Comparison of ENCODE assay signal across 19 mouse cellular contexts in genomic region chr19:30691258-30691657, GRCm38 (mm10).
DNase-seq lines count a peak whose midpoint lies in the region; ATAC-seq and TF ChIP-seq lines count a peak whose summit lies in the region.
"Had no signal": no experiment of that assay in that cellular context is flagged by ENCODE, and none has a peak within 500 bp of the region (broad histone marks: within the 10 kb centered on the region; RNA-seq: fewer than 3 reads in every experiment).

No protein-coding gene starts in this region.

- WGBS in forebrain, embryonic 13.5 days, result 99% methylated on average over 2 of the region's 2 CpGs
- WGBS in forebrain, postnatal 0 days, result 97% methylated on average over 2 of the region's 2 CpGs
- 93% methylated on average over 2 of the region's 2 CpGs for WGBS in midbrain, embryonic 11.5 days
- WGBS in midbrain, postnatal 0 days, result 100% methylated on average over 2 of the region's 2 CpGs

- H3K4me2 ChIP-seq in forebrain, embryonic 13.5 days, result no peak overlapping the region
- no peak overlapping the region for H3K4me2 ChIP-seq in forebrain, postnatal 0 days (ENCODE audit: low read depth)
- no peak overlapping the region for H3K4me2 ChIP-seq in midbrain, embryonic 11.5 days
- H3K4me2 ChIP-seq in midbrain, postnatal 0 days (ENCODE audit: low read depth, low read length, poor library complexity, severe bottlenecking), result no peak overlapping the region
- H3K4me2 ChIP-seq: embryonic facial prominence, embryonic 12.5 days had no signal

- no peak for DNase-seq in forebrain, postnatal 0 days
- peak; percentile 26 for DNase-seq in midbrain, embryonic 11.5 days (ENCODE audit: low spot score, missing footprints)
- DNase-seq in midbrain, postnatal 0 days (ENCODE audit: low spot score), result no peak
- DNase-seq in yolk sac, embryonic 10.5 days (ENCODE audit: low spot score), result peak; percentile 10
- DNase-seq in left cerebral cortex, postnatal 36 days (ENCODE audit: low spot score in 2 of 2), result no peak
- DNase-seq: adrenal gland, adult 8-10 months; adrenal gland, postnatal 14 days; adrenal gland, postnatal 36 days; B cell, adult 2 months; cerebellum, adult 11-12 months; cerebellum, adult 2 months; cerebellum, adult 9-10 months; cerebellum, postnatal 10 days; cerebellum, postnatal 25 days had no signal

- H3K36me3 ChIP-seq in forebrain, embryonic 13.5 days (ENCODE audit: poor library complexity, severe bottlenecking), result no peaks in the 10 kb centered on the region
- H3K36me3 ChIP-seq in forebrain, postnatal 0 days (ENCODE audit: insufficient read depth), result no peaks in the 10 kb centered on the region
- no peaks in the 10 kb centered on the region for H3K36me3 ChIP-seq in midbrain, embryonic 11.5 days (ENCODE audit: control insufficient read depth, insufficient read depth, low read length)
- H3K36me3 ChIP-seq in midbrain, postnatal 0 days (ENCODE audit: insufficient read depth, low read length), result no peaks in the 10 kb centered on the region
- H3K36me3 ChIP-seq: embryonic facial prominence, embryonic 10.5 days; embryonic facial prominence, embryonic 12.5 days had no signal

- no peak for TF ChIP-seq CTCF in forebrain, postnatal 0 days (IDR thresholded peaks at IDR 0.05; ENCODE audit: low read depth)
- no peak for TF ChIP-seq CTCF in midbrain, postnatal 0 days (IDR thresholded peaks at IDR 0.05)

- no peaks in the 10 kb centered on the region for H3K27me3 ChIP-seq in forebrain, embryonic 13.5 days
- H3K27me3 ChIP-seq in forebrain, postnatal 0 days (ENCODE audit: insufficient read depth, low read length), result no peaks in the 10 kb centered on the region
- no peaks in the 10 kb centered on the region for H3K27me3 ChIP-seq in midbrain, embryonic 11.5 days (ENCODE audit: control insufficient read depth, insufficient read depth, low read length)
- H3K27me3 ChIP-seq in midbrain, postnatal 0 days (ENCODE audit: insufficient read depth, low read length), result no peaks in the 10 kb centered on the region
- H3K27me3 ChIP-seq: embryonic facial prominence, embryonic 12.5 days had no signal

- H3K4me3 ChIP-seq in forebrain, embryonic 13.5 days, result no peak overlapping the region
- H3K4me3 ChIP-seq in forebrain, postnatal 0 days (ENCODE audit: low read depth, low read length), result no peak overlapping the region
- H3K4me3 ChIP-seq in midbrain, embryonic 11.5 days (ENCODE audit: low read depth, low read length), result no peak overlapping the region
- H3K4me3 ChIP-seq in midbrain, postnatal 0 days (ENCODE audit: low read depth, low read length), result no peak overlapping the region
- H3K4me3 ChIP-seq: embryonic facial prominence, embryonic 10.5 days; embryonic facial prominence, embryonic 12.5 days had no signal

- ATAC-seq in forebrain, embryonic 13.5 days, result peak; percentile 24; the same call in 1 of the 2 replicates
- ATAC-seq in forebrain, postnatal 0 days, result no peak
- no peak for ATAC-seq in midbrain, embryonic 11.5 days (ENCODE audit: low FRiP score)
- no peak for ATAC-seq in midbrain, postnatal 0 days (ENCODE audit: low FRiP score)
- ATAC-seq: activated CD4-positive, CD25-positive, alpha-beta regulatory T cell, adult 4 months; forebrain, embryonic 16.5 days had no signal

- H3K4me1 ChIP-seq in forebrain, embryonic 13.5 days, result 0 out of 2 replicates have a peak, but pooled peaks cover 5% of the 10 kb centered on the region
- H3K4me1 ChIP-seq in forebrain, postnatal 0 days (ENCODE audit: insufficient read depth), result no peaks in the 10 kb centered on the region
- no peaks in the 10 kb centered on the region for H3K4me1 ChIP-seq in midbrain, embryonic 11.5 days (ENCODE audit: control insufficient read depth, insufficient read depth, low read length)
- H3K4me1 ChIP-seq in midbrain, postnatal 0 days (ENCODE audit: insufficient read depth, low read length), result no peaks in the 10 kb centered on the region
- H3K4me1 ChIP-seq: embryonic facial prominence, embryonic 10.5 days; embryonic facial prominence, embryonic 12.5 days had no signal

- no peak overlapping the region for H3K27ac ChIP-seq in forebrain, embryonic 13.5 days
- no peak overlapping the region for H3K27ac ChIP-seq in forebrain, postnatal 0 days (ENCODE audit: low read depth, low read length)
- no peak overlapping the region for H3K27ac ChIP-seq in midbrain, embryonic 11.5 days (ENCODE audit: low read depth, low read length)
- H3K27ac ChIP-seq in midbrain, postnatal 0 days (ENCODE audit: low read depth, low read length), result no peak overlapping the region
- H3K27ac ChIP-seq: embryonic facial prominence, embryonic 10.5 days; embryonic facial prominence, embryonic 12.5 days had no signal

- no peak overlapping the region for H3K9ac ChIP-seq in forebrain, embryonic 13.5 days
- no peak overlapping the region for H3K9ac ChIP-seq in forebrain, postnatal 0 days
- H3K9ac ChIP-seq in midbrain, embryonic 11.5 days (ENCODE audit: low read length), result no peak overlapping the region
- H3K9ac ChIP-seq in midbrain, postnatal 0 days (replicated peaks; ENCODE audit: low read length, poor library complexity, severe bottlenecking), result no peak overlapping the region
- H3K9ac ChIP-seq: embryonic facial prominence, embryonic 12.5 days had no signal

- H3K9me3 ChIP-seq in forebrain, embryonic 13.5 days (replicated peaks), result no peaks in the 10 kb centered on the region
- no peaks in the 10 kb centered on the region for H3K9me3 ChIP-seq in forebrain, postnatal 0 days (ENCODE audit: low read length)
- no peaks in the 10 kb centered on the region for H3K9me3 ChIP-seq in midbrain, embryonic 11.5 days (ENCODE audit: control insufficient read depth, low read length)
- no peaks in the 10 kb centered on the region for H3K9me3 ChIP-seq in midbrain, postnatal 0 days (ENCODE audit: low read length)
- H3K9me3 ChIP-seq: embryonic facial prominence, embryonic 10.5 days; embryonic facial prominence, embryonic 12.5 days had no signal

- intact Hi-C loops in left cerebral cortex, postnatal 36 days (cut with DNase I), result no loop called here

Comparison
In these comparisons a context has a peak if more than half of its experiments do, and no peak if none do; other contexts are left out.
1. DNase-seq: peak in midbrain, embryonic 11.5 days (single experiment) and yolk sac, embryonic 10.5 days (single experiment); none in forebrain, postnatal 0 days (single experiment), midbrain, postnatal 0 days (single experiment) and left cerebral cortex, postnatal 36 days (0 of 2).